Mouse (Mus musculus) C2C12 (cell line): ENCODE data around the gene Slc22a23.

Experiments
- CEBPB ChIP-seq: IDR thresholded peaks from one replicate; pipeline ENCODE4 v1.6.1; 2011; ENCODE audit warnings: low read depth, mild to moderate bottlenecking, control low read depth, moderate library complexity
- CTCF ChIP-seq: IDR thresholded peaks from one replicate; pipeline ENCODE4 v1.5.1; 2011; ENCODE audit not compliant: control insufficient read depth, insufficient read depth, insufficient read length
- FOSL1 ChIP-seq: IDR thresholded peaks from one replicate; pipeline ENCODE4 v1.8.0; 2011; ENCODE audit warnings: mild to moderate bottlenecking, low read length; ENCODE audit not compliant: poor library complexity, insufficient read depth, severe bottlenecking
- MAX ChIP-seq: IDR thresholded peaks from one replicate; pipeline ENCODE4 v1.6.1; 2011; ENCODE audit warnings: mild to moderate bottlenecking, control low read depth
- MYOD1 ChIP-seq: IDR thresholded peaks from one replicate; pipeline ENCODE4 v1.6.1; 2011; ENCODE audit warnings: low read depth; ENCODE audit not compliant: control insufficient read depth, insufficient read length
- MYOG ChIP-seq: IDR thresholded peaks from one replicate; pipeline ENCODE4 v1.6.1; 2011; ENCODE audit not compliant: control insufficient read depth, insufficient read length; ENCODE audit errors: extremely low read depth
- USF1 ChIP-seq: IDR thresholded peaks from one replicate; pipeline ENCODE4 v1.6.1; 2011; ENCODE audit warnings: low read depth, mild to moderate bottlenecking, control low read depth, moderate library complexity

DNA sequence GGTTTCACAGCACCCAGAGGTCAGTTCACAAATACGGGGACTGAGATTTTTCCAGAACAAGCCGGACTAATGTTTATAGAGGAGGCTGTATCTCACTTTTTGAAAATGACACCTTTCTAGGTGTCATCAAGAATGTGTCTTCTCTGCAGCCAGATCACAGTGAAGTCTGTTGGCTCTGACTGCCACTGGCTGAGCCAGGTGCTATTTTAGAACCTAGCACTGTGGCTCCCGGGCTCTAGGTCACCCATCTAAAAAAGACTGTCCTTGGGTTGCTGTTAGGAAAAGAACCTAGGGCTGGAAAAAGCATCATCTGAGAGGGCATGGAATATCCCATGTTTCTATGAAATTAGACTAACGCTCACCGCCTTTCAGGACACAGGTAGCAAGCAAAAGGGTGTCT, 10.7 kb upstream of the Slc22a23 start:
- TF ChIP-seq CEBPB: no peak
- TF ChIP-seq CTCF: no peak
- no peak for TF ChIP-seq USF1
- no peak for TF ChIP-seq MAX
- TF ChIP-seq FOSL1: no peak
- no peak for TF ChIP-seq MYOG
- TF ChIP-seq MYOD1: no peak
